Mouse (Mus musculus): ENCODE measurements around the gene Enthd1. TPM values are rescaled to one million over a fixed set of nuclear protein-coding genes. Genes with fewer than 3 reads are reported as not detected.
"Not testable (repeated sequence)": the region's sequence is repeated elsewhere in the genome, so short reads cannot be mapped to it uniquely, and the experiment has no call there.

The Enthd1 gene
- total RNA-seq, 2 experiments from 2014 or later: not detected

GRCm38 (mm10) chr15:80538671-80539340 lies 26.1 kb downstream of the Enthd1 start:
- DNase-seq (ENCODE audit: low spot score in 2 of 2): no peak

GRCm38 (mm10) chr15:80538075-80538474 lies 26.9 kb downstream of the Enthd1 start:
- no peak for DNase-seq (ENCODE audit: low spot score in 2 of 2)

GRCm38 (mm10) chr15:80536051-80536450 lies 28.9 kb downstream of the Enthd1 start:
- DNase-seq (ENCODE audit: low spot score in 2 of 2): no peak

- DNase-seq (ENCODE audit: low spot score in 2 of 2): no peak
Observed at GRCm38 (mm10) chr15:80533274-80533673, 31.7 kb downstream of the Enthd1 start.

GRCm38 (mm10) chr15:80532281-80533072 lies 32.5 kb downstream of the Enthd1 start:
- DNase-seq (ENCODE audit: low spot score in 2 of 2): no peak

GRCm38 (mm10) chr15:80531026-80531425 lies 33.9 kb downstream of the Enthd1 start:
- DNase-seq (ENCODE audit: low spot score in 2 of 2): no peak

- peak; percentile 31 to 42 for DNase-seq (ENCODE audit: low spot score in 2 of 2)
Observed at GRCm38 (mm10) chr15:80529955-80530869, 34.7 kb downstream of the Enthd1 start.

GRCm38 (mm10) chr15:80521661-80522388 lies 43.1 kb downstream of the Enthd1 start:
- DNase-seq (ENCODE audit: low spot score in 2 of 2): no peak

- no peak for DNase-seq (ENCODE audit: low spot score in 2 of 2)
Observed at GRCm38 (mm10) chr15:80519931-80520330, 45.0 kb downstream of the Enthd1 start.

GRCm38 (mm10) chr15:80518567-80519223 lies 46.3 kb downstream of the Enthd1 start:
- DNase-seq (ENCODE audit: low spot score in 2 of 2): no peak

GRCm38 (mm10) chr15:80517996-80518395 lies 47.0 kb downstream of the Enthd1 start:
- peak; percentile 45 to 55 for DNase-seq (ENCODE audit: low spot score in 2 of 2)

- DNase-seq (ENCODE audit: low spot score in 2 of 2): no peak
Observed at GRCm38 (mm10) chr15:80516525-80516924, 48.4 kb downstream of the Enthd1 start.

GRCm38 (mm10) chr15:80505086-80505485 lies 59.9 kb downstream of the Enthd1 start:
- no peak for DNase-seq (ENCODE audit: low spot score in 2 of 2)

- DNase-seq (ENCODE audit: low spot score in 2 of 2): not testable (repeated sequence)
Observed at GRCm38 (mm10) chr15:80503155-80503554, 61.8 kb downstream of the Enthd1 start.

- DNase-seq (ENCODE audit: low spot score in 2 of 2): no peak
Observed at GRCm38 (mm10) chr15:80502741-80503140, 62.2 kb downstream of the Enthd1 start.

GRCm38 (mm10) chr15:80501106-80502096 lies 63.6 kb downstream of the Enthd1 start:
- no peak for DNase-seq (ENCODE audit: low spot score in 2 of 2)

- DNase-seq (ENCODE audit: low spot score in 2 of 2): no peak
Observed at GRCm38 (mm10) chr15:80500426-80500825, 64.5 kb downstream of the Enthd1 start.

GRCm38 (mm10) chr15:80497733-80498132 lies 67.2 kb downstream of the Enthd1 start:
- DNase-seq (ENCODE audit: low spot score in 2 of 2): not testable (repeated sequence)

- DNase-seq (ENCODE audit: low spot score in 2 of 2): no peak
Observed at GRCm38 (mm10) chr15:80491505-80491904, 73.5 kb downstream of the Enthd1 start.

Data from layer of hippocampus, postnatal 10 days (tissue).